Mouse (Mus musculus) large intestine, adult 2 months (tissue): Measurements from ENCODE around the gene Gfy. TPM values are rescaled to one million over a fixed set of nuclear protein-coding genes. Genes with fewer than 3 reads are reported as not detected.
A peak's percentile ranks its signal among the peaks of the same experiment; 100 is the strongest.

Experiments
- DNase-seq: peaks from one replicate; pipeline ENCODE4 v3.0.0-alpha.2; 2012; ENCODE audit warnings: low read depth, low spot score
- WGBS: fragments of 180-500 bp; shearing (Covaris S2); methylation state at CpG from one replicate; pipeline ENCODE4 v1.1.7; 2018; 5-methylcytosine and 5-hydroxymethylcytosine counted together
- polyA plus RNA-seq: library from polyadenylated mRNA; depleted of rRNA; stranded (reverse); fragments of >200 nt; gene quantifications from 2 replicates; pipeline ENCODE4 v1.2.3, GENCODE M21; 2012

Gene Gfy
- polyA plus RNA-seq, 1 experiment: not detected

- 73% methylated on average over 13 of the region's 13 CpGs for WGBS
Measured at GRCm38 (mm10) chr7:45195341-45196175, 16.2 kb upstream of the Gfy start.

GRCm38 (mm10) chr7:45193871-45194785 is 14.8 kb upstream of the Gfy start:
- 69% methylated on average over 17 of the region's 17 CpGs for WGBS
- DNase-seq: no peak

More at GRCm38 (mm10) chr7:45195341-45196175, 16.2 kb upstream of the Gfy start:
- DNase-seq: no peak

- 67% methylated on average over 5 of the region's 5 CpGs for WGBS
- DNase-seq: no peak
Measured at GRCm38 (mm10) chr7:45193406-45193805, 14.0 kb upstream of the Gfy start.

- WGBS: 91% methylated on average over 7 of the region's 7 CpGs
Measured at GRCm38 (mm10) chr7:45192585-45193310, 13.4 kb upstream of the Gfy start.

GRCm38 (mm10) chr7:45191803-45192363 is 12.5 kb upstream of the Gfy start:
- 14% methylated on average over 8 of the region's 8 CpGs for WGBS
- DNase-seq: no peak

More at GRCm38 (mm10) chr7:45192585-45193310, 13.4 kb upstream of the Gfy start:
- no peak for DNase-seq

GRCm38 (mm10) chr7:45191161-45191560 is 11.8 kb upstream of the Gfy start:
- WGBS: 64% methylated on average over 2 of the region's 2 CpGs
- DNase-seq: no peak

- WGBS: 86% methylated on average over 6 of the region's 6 CpGs
- DNase-seq: no peak
Measured at GRCm38 (mm10) chr7:45190186-45190585, 10.8 kb upstream of the Gfy start.

- 53% methylated on average over 16 of the region's 16 CpGs for WGBS
- DNase-seq: no peak
Measured at GRCm38 (mm10) chr7:45189600-45189999, 10.2 kb upstream of the Gfy start.

GRCm38 (mm10) chr7:45185921-45186320 is 6.6 kb upstream of the Gfy start:
- WGBS: 65% methylated on average over 7 of the region's 7 CpGs
- DNase-seq: no peak

- DNase-seq: no peak
- WGBS: 68% methylated on average over 7 of the region's 7 CpGs
Measured at GRCm38 (mm10) chr7:45183672-45184071, 4.3 kb upstream of the Gfy start.

GRCm38 (mm10) chr7:45182606-45183005 is 3.2 kb upstream of the Gfy start:
- DNase-seq: no peak
- WGBS: 8% methylated on average over 11 of the region's 11 CpGs

- DNase-seq: peak; percentile 74
- under 1% methylated on average over 34 of the region's 34 CpGs for WGBS
Measured at GRCm38 (mm10) chr7:45182199-45182601, 2.8 kb upstream of the Gfy start.

- WGBS: 6% methylated on average over 35 of the region's 35 CpGs
- no peak for DNase-seq
Measured at GRCm38 (mm10) chr7:45181540-45181939, 2.2 kb upstream of the Gfy start.

GRCm38 (mm10) chr7:45180896-45181477 is 1.6 kb upstream of the Gfy start, which contains the start of gene Pth2:
Gene Pth2, plus strand, starts transcription at chr7:45180995.
- no peak for DNase-seq
- WGBS: 27% methylated on average over 20 of the region's 20 CpGs

- 18% methylated on average over 7 of the region's 7 CpGs for WGBS
- no peak for DNase-seq
Measured at GRCm38 (mm10) chr7:45178550-45178949, 819 bp downstream of the Gfy start.

GRCm38 (mm10) chr7:45176356-45176755 is 3.0 kb downstream of the Gfy start:
- 4% methylated on average over 30 of the region's 31 CpGs for WGBS
- no peak for DNase-seq

- DNase-seq: no peak
- 5% methylated on average over 23 of the region's 23 CpGs for WGBS
Measured at GRCm38 (mm10) chr7:45175929-45176328, 3.4 kb downstream of the Gfy start.

- DNase-seq: no peak
- 4% methylated on average over 13 of the region's 13 CpGs for WGBS
Measured at GRCm38 (mm10) chr7:45175398-45175797, 4.0 kb downstream of the Gfy start.
